9 mouse cellular contexts compared by ENCODE assay signal in the genomic region with DNA sequence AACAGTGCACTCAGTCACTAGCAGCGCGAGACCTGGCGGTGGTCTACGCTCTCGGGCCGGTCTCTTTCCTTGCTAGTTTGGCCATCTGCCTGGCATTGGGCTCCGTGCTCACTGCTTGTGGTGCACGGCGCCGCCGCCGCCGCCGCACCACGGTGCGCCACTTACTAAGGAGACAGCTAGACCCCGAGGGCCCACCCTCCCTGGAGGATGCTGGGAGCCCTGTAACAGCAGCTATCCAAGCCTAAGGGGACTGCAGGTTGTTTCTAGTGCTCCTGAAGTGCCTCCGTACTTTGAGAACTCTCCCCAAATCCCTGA. TPM values are rescaled to one million over a fixed set of nuclear protein-coding genes. Genes with fewer than 3 reads are reported as not detected.
DNase-seq lines count a peak whose midpoint lies in the region; ATAC-seq and TF ChIP-seq lines count a peak whose summit lies in the region.
"Had no signal": no experiment of that assay in that cellular context is flagged by ENCODE, and none has a peak within 500 bp of the region (broad histone marks: within the 10 kb centered on the region; RNA-seq: fewer than 3 reads in every experiment).

No protein-coding gene starts in this region.

- H3K36me3 ChIP-seq in forebrain, embryonic 10.5 days (replicated peaks): peaks cover 8% of the 10 kb centered on the region
- H3K36me3 ChIP-seq in forebrain, embryonic 11.5 days (ENCODE audit: control insufficient read depth, insufficient read depth, low read length): peaks cover 2% of the 10 kb centered on the region; the same call in 1 of the 2 replicates
- H3K36me3 ChIP-seq in E14TG2a.4 (ENCODE audit: insufficient read depth, low read length): peaks cover 27% of the 10 kb centered on the region
- H3K36me3 ChIP-seq in forebrain, embryonic 12.5 days (replicated peaks): peaks cover 10% of the 10 kb centered on the region

- H3K4me2 ChIP-seq in forebrain, embryonic 11.5 days (ENCODE audit: low read depth, low read length, severe bottlenecking): no peak overlapping the region
- peak overlapping the region; percentile 25 for H3K4me2 ChIP-seq in forebrain, embryonic 12.5 days
- H3K4me2 ChIP-seq: liver, embryonic 13.5 days had no signal

- no peak for DNase-seq in forebrain, embryonic 10.5 days (ENCODE audit: extremely low spot score, low spot score)
- DNase-seq in forebrain, embryonic 11.5 days (ENCODE audit: low spot score): no peak
- peak; percentile 29 for DNase-seq in kidney, postnatal 14 days
- DNase-seq in urinary bladder, postnatal 10 days (ENCODE audit: low spot score): no peak
- DNase-seq: liver, embryonic 13.5 days had no signal

- no peak for TF ChIP-seq CTCF in E14TG2a.4 (conservative IDR thresholded peaks at IDR 0.05; ENCODE audit: low read length)
- peak; percentile 23; the same call in 1 of the 2 replicates for TF ChIP-seq CTCF in olfactory bulb, adult 2 months (IDR thresholded peaks at IDR 0.05; ENCODE audit: insufficient read depth, low read depth, low read length)

- H3K4me1 ChIP-seq in forebrain, embryonic 10.5 days: peaks cover 33% of the 10 kb centered on the region
- peaks cover 3% of the 10 kb centered on the region; the same call in 1 of the 2 replicates for H3K4me1 ChIP-seq in forebrain, embryonic 11.5 days (replicated peaks; ENCODE audit: control insufficient read depth, insufficient read depth, low read length)
- H3K4me1 ChIP-seq in E14TG2a.4 (replicated peaks; ENCODE audit: low read depth, low read length): peaks cover 82% of the 10 kb centered on the region
- H3K4me1 ChIP-seq in forebrain, embryonic 12.5 days: peaks cover 19% of the 10 kb centered on the region
- H3K4me1 ChIP-seq in olfactory bulb, adult 2 months (ENCODE audit: control insufficient read depth, insufficient read depth, low read length): peaks cover 82% of the 10 kb centered on the region

- no peak; the same call in 1 of the 2 replicates for TF ChIP-seq POLR2A in olfactory bulb, adult 2 months (IDR thresholded peaks at IDR 0.05; ENCODE audit: insufficient read depth, low read depth, low read length)

- peaks cover 91% of the 10 kb centered on the region for H3K27me3 ChIP-seq in forebrain, embryonic 10.5 days (ENCODE audit: poor library complexity, severe bottlenecking)
- H3K27me3 ChIP-seq in forebrain, embryonic 11.5 days (ENCODE audit: control insufficient read depth, insufficient read depth, low read length): peaks cover 52% of the 10 kb centered on the region
- peaks cover 79% of the 10 kb centered on the region for H3K27me3 ChIP-seq in E14TG2a.4 (ENCODE audit: insufficient read depth, low read length)
- H3K27me3 ChIP-seq in forebrain, embryonic 12.5 days: peaks cover 92% of the 10 kb centered on the region

- peak overlapping the region; percentile 25; the same call in 1 of the 2 replicates for H3K4me3 ChIP-seq in forebrain, embryonic 10.5 days
- no peak overlapping the region for H3K4me3 ChIP-seq in forebrain, embryonic 11.5 days (ENCODE audit: low read depth, low read length)
- peak overlapping the region; percentile 78 for H3K4me3 ChIP-seq in E14TG2a.4 (replicated peaks; ENCODE audit: low read length)
- peak overlapping the region; percentile 30 for H3K4me3 ChIP-seq in forebrain, embryonic 12.5 days (replicated peaks)
- no peak overlapping the region for H3K4me3 ChIP-seq in olfactory bulb, adult 2 months (ENCODE audit: insufficient read depth, low read depth, low read length)
- H3K4me3 ChIP-seq: liver, embryonic 13.5 days had no signal

- under 1% methylated on average over 18 of the region's 18 CpGs for WGBS in forebrain, embryonic 10.5 days
- 2% methylated on average over 18 of the region's 18 CpGs for WGBS in forebrain, embryonic 11.5 days
- 0% methylated on average over 18 of the region's 18 CpGs for WGBS in forebrain, embryonic 12.5 days
- WGBS in olfactory bulb, adult 2 months: 1% methylated on average over 18 of the region's 18 CpGs

- H3K9ac ChIP-seq in forebrain, embryonic 11.5 days (ENCODE audit: low read length): no peak overlapping the region
- H3K9ac ChIP-seq in forebrain, embryonic 12.5 days: no peak overlapping the region
- H3K9ac ChIP-seq: liver, embryonic 13.5 days had no signal

- H3K9me3 ChIP-seq in forebrain, embryonic 10.5 days: no peaks in the 10 kb centered on the region
- no peaks in the 10 kb centered on the region for H3K9me3 ChIP-seq in forebrain, embryonic 11.5 days (ENCODE audit: control insufficient read depth, low read length)
- H3K9me3 ChIP-seq in E14TG2a.4 (ENCODE audit: low read length): no peaks in the 10 kb centered on the region
- no peaks in the 10 kb centered on the region for H3K9me3 ChIP-seq in forebrain, embryonic 12.5 days
- H3K9me3 ChIP-seq: liver, embryonic 13.5 days had no signal

- ATAC-seq in forebrain, embryonic 11.5 days (replicated peaks; ENCODE audit: low FRiP score): no peak
- no peak for ATAC-seq in forebrain, embryonic 12.5 days (ENCODE audit: low FRiP score)
- ATAC-seq in activated CD4-positive, CD25-positive, alpha-beta regulatory T cell, adult 4 months: no peak

- no peak overlapping the region for H3K27ac ChIP-seq in forebrain, embryonic 10.5 days
- no peak overlapping the region for H3K27ac ChIP-seq in forebrain, embryonic 11.5 days (ENCODE audit: low read depth, low read length)
- H3K27ac ChIP-seq in forebrain, embryonic 12.5 days: no peak overlapping the region
- peak overlapping the region; percentile 34; the same call in 1 of the 2 replicates for H3K27ac ChIP-seq in olfactory bulb, adult 2 months (ENCODE audit: insufficient read depth, low read depth, low read length)
- H3K27ac ChIP-seq: liver, embryonic 13.5 days had no signal

RNA-seq across cellular contexts. Expression of gene Lrrc26, which starts 1.1 kb away (rescaled TPM):
- not detected in 2 replicates for polyA plus RNA-seq in forebrain, embryonic 10.5 days (2016; fragmentation: Nextera tagmentation; extraction: Ambion mirVana)
- polyA plus RNA-seq in forebrain, embryonic 11.5 days (2014; fragmentation: Nextera tagmentation; extraction: Ambion mirVana): not detected in 2 replicates
- polyA plus RNA-seq in forebrain, embryonic 12.5 days (2016; fragmentation: Nextera tagmentation; extraction: Ambion mirVana): not detected in 2 replicates
- not detected in 2 replicates for polyA plus RNA-seq in olfactory bulb, adult 2 months (2012; ENCODE audit: insufficient read depth, insufficient read length, low replicate concordance, missing spikeins)
- polyA plus RNA-seq in activated CD4-positive, CD25-positive, alpha-beta regulatory T cell, adult 4 months (2017; shearing (Covaris generic)): not detected
- polyA plus RNA-seq: liver, embryonic 13.5 days had no signal

RNA-seq across cellular contexts. Expression of gene Tmem210, which starts 2.8 kb away (rescaled TPM):
- polyA plus RNA-seq in forebrain, embryonic 10.5 days (2016; fragmentation: Nextera tagmentation; extraction: Ambion mirVana): not detected in 2 replicates
- not detected in 2 replicates for polyA plus RNA-seq in forebrain, embryonic 11.5 days (2014; fragmentation: Nextera tagmentation; extraction: Ambion mirVana)
- polyA plus RNA-seq in forebrain, embryonic 12.5 days (2016; fragmentation: Nextera tagmentation; extraction: Ambion mirVana): not detected in 2 replicates
- polyA plus RNA-seq in olfactory bulb, adult 2 months (2012; ENCODE audit: insufficient read depth, insufficient read length, low replicate concordance, missing spikeins): not detected in 2 replicates
- not detected for polyA plus RNA-seq in activated CD4-positive, CD25-positive, alpha-beta regulatory T cell, adult 4 months (2017; shearing (Covaris generic))
- polyA plus RNA-seq: liver, embryonic 13.5 days had no signal

RNA-seq across cellular contexts. Expression of gene Anapc2, which starts 18.5 kb away (rescaled TPM):
- 136 and 142 TPM in 2 replicates for polyA plus RNA-seq in forebrain, embryonic 10.5 days (2016; fragmentation: Nextera tagmentation; extraction: Ambion mirVana)
- 116 and 126 TPM in 2 replicates for polyA plus RNA-seq in forebrain, embryonic 11.5 days (2014; fragmentation: Nextera tagmentation; extraction: Ambion mirVana)
- 134 and 141 TPM in 2 replicates for polyA plus RNA-seq in forebrain, embryonic 12.5 days (2016; fragmentation: Nextera tagmentation; extraction: Ambion mirVana)
- not detected in 2 replicates for polyA plus RNA-seq in olfactory bulb, adult 2 months (2012; ENCODE audit: insufficient read depth, insufficient read length, low replicate concordance, missing spikeins)
- polyA plus RNA-seq in activated CD4-positive, CD25-positive, alpha-beta regulatory T cell, adult 4 months (2017; shearing (Covaris generic)): 10 to 100 TPM; 24.8 to 39.3 TPM

RNA-seq across cellular contexts. Expression of gene Ssna1, which starts 18.5 kb away (rescaled TPM):
- polyA plus RNA-seq in forebrain, embryonic 10.5 days (2016; fragmentation: Nextera tagmentation; extraction: Ambion mirVana): 231 and 247 TPM in 2 replicates
- polyA plus RNA-seq in forebrain, embryonic 11.5 days (2014; fragmentation: Nextera tagmentation; extraction: Ambion mirVana): 222 and 238 TPM in 2 replicates
- 207 and 224 TPM in 2 replicates for polyA plus RNA-seq in forebrain, embryonic 12.5 days (2016; fragmentation: Nextera tagmentation; extraction: Ambion mirVana)
- not detected in 2 replicates for polyA plus RNA-seq in olfactory bulb, adult 2 months (2012; ENCODE audit: insufficient read depth, insufficient read length, low replicate concordance, missing spikeins)
- polyA plus RNA-seq in activated CD4-positive, CD25-positive, alpha-beta regulatory T cell, adult 4 months (2017; shearing (Covaris generic)): 100 to 1,000 TPM; 127 to 134 TPM

RNA-seq across cellular contexts. Expression of gene Grin1, which starts 28.2 kb away (rescaled TPM):
- 0.87 and 1.3 TPM in 2 replicates for polyA plus RNA-seq in forebrain, embryonic 10.5 days (2016; fragmentation: Nextera tagmentation; extraction: Ambion mirVana)
- 1.7 and 2.1 TPM in 2 replicates for polyA plus RNA-seq in forebrain, embryonic 11.5 days (2014; fragmentation: Nextera tagmentation; extraction: Ambion mirVana)
- polyA plus RNA-seq in forebrain, embryonic 12.5 days (2016; fragmentation: Nextera tagmentation; extraction: Ambion mirVana): 2.2 and 5.6 TPM in 2 replicates
- 199 and 286 TPM in 2 replicates for polyA plus RNA-seq in olfactory bulb, adult 2 months (2012; ENCODE audit: insufficient read depth, insufficient read length, low replicate concordance, missing spikeins)
- not detected for polyA plus RNA-seq in activated CD4-positive, CD25-positive, alpha-beta regulatory T cell, adult 4 months (2017; shearing (Covaris generic))

Comparison
In these comparisons a context has a peak if more than half of its experiments do, and no peak if none do; other contexts are left out.
1. H3K4me3 ChIP-seq: peak in forebrain, embryonic 10.5 days (single experiment), E14TG2a.4 (single experiment) and forebrain, embryonic 12.5 days (single experiment); none in forebrain, embryonic 11.5 days (single experiment) and olfactory bulb, adult 2 months (single experiment).